Mouse (Mus musculus) G1E (cell line): Measurements from ENCODE around the gene C1s1.

Source experiments
- GATA1 ChIP-seq: IDR thresholded peaks from 2 replicates; pipeline ENCODE4 v1.6.1; 2012; ENCODE audit warnings: borderline replicate concordance, low read length, inconsistent platforms, mixed read lengths
- POLR2AphosphoS5 ChIP-seq: IDR thresholded peaks from 2 replicates; pipeline ENCODE4 v1.6.1; 2012; ENCODE audit warnings: low read depth, low read length, inconsistent platforms; ENCODE audit not compliant: insufficient replicate concordance

DNA sequence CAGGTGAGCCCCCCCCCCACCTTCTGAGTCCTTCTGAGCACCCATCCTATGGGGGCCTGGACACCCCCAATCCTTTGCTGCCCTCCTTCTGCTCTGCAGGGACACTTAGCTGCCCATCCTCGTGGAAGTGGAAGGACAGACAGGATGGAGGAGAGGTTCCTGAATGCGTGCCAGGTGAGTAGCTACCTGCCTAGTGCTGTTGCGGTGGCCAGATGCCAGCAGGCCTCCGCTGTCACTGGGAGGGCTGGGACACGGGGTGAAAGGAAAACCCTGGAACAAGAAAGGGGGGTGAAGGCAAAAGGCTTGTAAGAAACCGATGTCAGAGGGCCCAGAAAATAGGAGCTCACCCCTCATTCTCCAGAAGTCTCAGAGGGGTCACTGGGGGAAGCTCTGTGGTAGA lies 35.2 kb downstream of the C1s1 start:
- TF ChIP-seq POLR2AphosphoS5 (no peak), GATA1 (no peak)
